Mouse (Mus musculus): Measurements from ENCODE around the gene Pola2.

- no peak for TF ChIP-seq CTCF (IDR thresholded peaks at IDR 0.05)
- TF ChIP-seq EP300 (IDR thresholded peaks at IDR 0.05) = no peak
Observed at GRCm38 (mm10) chr19:5977717-5978116, 13.7 kb upstream of the Pola2 start.

All from lung, postnatal 0 days (tissue).